Comparison of ENCODE assay signal across 13 mouse cellular contexts in genomic region chr7:46586621-46587216, GRCm38 (mm10). TPM values are rescaled to one million over a fixed set of nuclear protein-coding genes. Genes with fewer than 3 reads are reported as not detected.
DNase-seq lines count a peak whose midpoint lies in the region; TF ChIP-seq lines count a peak whose summit lies in the region.
"Had no signal": no experiment of that assay in that cellular context is flagged by ENCODE, and none has a peak within 500 bp of the region (broad histone marks: within the 10 kb centered on the region; RNA-seq: fewer than 3 reads in every experiment).

No protein-coding gene starts in this region.

- peak overlapping the region; percentile 82 for H3K27ac ChIP-seq in gastrocnemius, adult 2 months
- peak overlapping the region; percentile 85 for H3K27ac ChIP-seq in left cerebral cortex, adult 2 months
- H3K27ac ChIP-seq: hindbrain, embryonic 13.5 days; liver, embryonic 13.5 days had no signal

- peak; percentile 32 for DNase-seq in gastrocnemius, adult 2 months
- no peak for DNase-seq in gastrocnemius, adult 8-10 months (ENCODE audit: low spot score in 2 of 2)
- no peak for DNase-seq in left cerebral cortex, adult 2 months (ENCODE audit: extremely low spot score in 1 of 2, low spot score in 2 of 2)
- no peak for DNase-seq in left cerebral cortex, postnatal 14 days (ENCODE audit: low spot score in 2 of 2)
- DNase-seq in cerebellum, postnatal 14 days = peak; percentile 54 to 62
- DNase-seq in thymus, postnatal 14 days = peak; percentile 53
- DNase-seq in gastrocnemius, adult 18-20 months (ENCODE audit: low spot score) = no peak
- no peak for DNase-seq in layer of hippocampus, adult 9-11 months
- DNase-seq: gastrocnemius, postnatal 25 days; kidney, adult 18-20 months; left cerebral cortex, postnatal 4 days; liver, embryonic 13.5 days had no signal

- no peak overlapping the region; the same call in 1 of the 2 replicates for H3K4me3 ChIP-seq in gastrocnemius, adult 2 months
- H3K4me3 ChIP-seq in left cerebral cortex, adult 2 months = no peak overlapping the region
- H3K4me3 ChIP-seq: hindbrain, embryonic 13.5 days; liver, embryonic 13.5 days had no signal

- TF ChIP-seq CTCF in gastrocnemius, adult 2 months (IDR thresholded peaks at IDR 0.05) = no peak
- TF ChIP-seq CTCF in left cerebral cortex, adult 2 months (IDR thresholded peaks at IDR 0.05) = no peak

- intact Hi-C loops in gastrocnemius, adult 2 months (cut with DNase I) = no loop called here
- intact Hi-C loops in left cerebral cortex, adult 2 months (cut with DNase I) = loop anchor here (5.0 kb wide), 2 partner anchors 49 to 189 kb away; partner anchors contain the start of gene Kcnc1
- intact Hi-C loops in left cerebral cortex, postnatal 14 days (cut with DNase I) = no loop called here

RNA-seq across cellular contexts. Expression of gene Sergef, which starts 52.9 kb away (rescaled TPM):
- 1 to 10 TPM; 2.1 to 3.5 TPM for total RNA-seq in gastrocnemius, adult 2 months (2021)
- 1 to 10 TPM; 1.5 to 3.8 (median 3.1) TPM for total RNA-seq in gastrocnemius, adult 8-10 months (2022)
- total RNA-seq in left cerebral cortex, adult 2 months (2021) = 10 to 100 TPM; 74.5 to 77.3 TPM
- total RNA-seq in left cerebral cortex, postnatal 14 days (2021) = 10 to 100 TPM; 57.2 to 66.4 TPM
- 1 to 10 TPM; 3.9 to 4.3 TPM for total RNA-seq in gastrocnemius, adult 18-20 months (2021)

Comparison
In these comparisons a context has a peak if more than half of its experiments do, and no peak if none do; other contexts are left out.
1. DNase-seq: peak in gastrocnemius, adult 2 months (single experiment), cerebellum, postnatal 14 days (2 of 2) and thymus, postnatal 14 days (single experiment); none in gastrocnemius, adult 8-10 months (0 of 2), left cerebral cortex, adult 2 months (0 of 2), left cerebral cortex, postnatal 14 days (0 of 2), gastrocnemius, adult 18-20 months (single experiment) and layer of hippocampus, adult 9-11 months (single experiment).
2. RNA of gene Sergef, which starts 52.9 kb away (total RNA-seq): 74.5 to 77.3 TPM in left cerebral cortex, adult 2 months and 57.2 to 66.4 TPM in left cerebral cortex, postnatal 14 days; 3.9 to 4.3 TPM in gastrocnemius, adult 18-20 months, 2.1 to 3.5 TPM in gastrocnemius, adult 2 months and 1.5 to 3.8 TPM in gastrocnemius, adult 8-10 months; every median in the first group is over 10 times any median in the second.